Mouse (Mus musculus): Measurements from ENCODE around the gene Ndufb10.
A peak's percentile ranks its signal among the peaks of the same experiment; 100 is the strongest.
"Not testable (repeated sequence)": the region's sequence is repeated elsewhere in the genome, so short reads cannot be mapped to it uniquely, and the experiment has no call there.

The Ndufb10 gene

GRCm38 (mm10) chr17:24734513-24734912 lies 10.2 kb upstream of the Ndufb10 start:
- DNase-seq (ENCODE audit: low read depth, low spot score), result no peak

GRCm38 (mm10) chr17:24733434-24734050 lies 9.3 kb upstream of the Ndufb10 start:
- no peak for DNase-seq (ENCODE audit: low read depth, low spot score)

GRCm38 (mm10) chr17:24732233-24732935 lies 8.1 kb upstream of the Ndufb10 start:
- no peak for DNase-seq (ENCODE audit: low read depth, low spot score)

- DNase-seq (ENCODE audit: low read depth, low spot score), result no peak
Measured at GRCm38 (mm10) chr17:24730787-24731186, 6.5 kb upstream of the Ndufb10 start.

GRCm38 (mm10) chr17:24729067-24729466 lies 4.8 kb upstream of the Ndufb10 start:
- no peak for DNase-seq (ENCODE audit: low read depth, low spot score)

- no peak for DNase-seq (ENCODE audit: low read depth, low spot score)
Measured at GRCm38 (mm10) chr17:24728184-24728583, 3.9 kb upstream of the Ndufb10 start.

- no peak for DNase-seq (ENCODE audit: low read depth, low spot score)
Measured at GRCm38 (mm10) chr17:24727618-24728017, 3.3 kb upstream of the Ndufb10 start, which contains the start of gene Rpl3l. Gene Rpl3l, plus strand, starts transcription at chr17:24727820.

GRCm38 (mm10) chr17:24725637-24726390 lies 1.5 kb upstream of the Ndufb10 start:
- DNase-seq (ENCODE audit: low read depth, low spot score), result no peak

GRCm38 (mm10) chr17:24723881-24724180 lies 447 bp downstream of the Ndufb10 start:
- no peak for DNase-seq (ENCODE audit: low read depth, low spot score)

GRCm38 (mm10) chr17:24723122-24723880 lies 977 bp downstream of the Ndufb10 start:
- no peak for DNase-seq (ENCODE audit: low read depth, low spot score)

GRCm38 (mm10) chr17:24722220-24722924 lies 1.9 kb downstream of the Ndufb10 start:
- DNase-seq (ENCODE audit: low read depth, low spot score), result no peak

- not testable (repeated sequence) for DNase-seq (ENCODE audit: low read depth, low spot score)
Measured at GRCm38 (mm10) chr17:24721383-24721955, 2.8 kb downstream of the Ndufb10 start.

GRCm38 (mm10) chr17:24720616-24721015 lies 3.7 kb downstream of the Ndufb10 start:
- not testable (repeated sequence) for DNase-seq (ENCODE audit: low read depth, low spot score)

GRCm38 (mm10) chr17:24719494-24720222 lies 4.6 kb downstream of the Ndufb10 start:
- peak; percentile 99 for DNase-seq (ENCODE audit: low read depth, low spot score)

GRCm38 (mm10) chr17:24718938-24719337 lies 5.3 kb downstream of the Ndufb10 start:
- DNase-seq (ENCODE audit: low read depth, low spot score), result not testable (repeated sequence)

- DNase-seq (ENCODE audit: low read depth, low spot score), result no peak
Measured at GRCm38 (mm10) chr17:24717943-24718342, 6.3 kb downstream of the Ndufb10 start, which contains the start of the genes Rnf151 and Rps2. Gene Rnf151, minus strand, starts transcription at chr17:24718063. Gene Rps2, plus strand, starts transcription at chr17:24718116.

- no peak for DNase-seq (ENCODE audit: low read depth, low spot score)
Measured at GRCm38 (mm10) chr17:24716166-24716682, 8.1 kb downstream of the Ndufb10 start.

GRCm38 (mm10) chr17:24715556-24715955 lies 8.7 kb downstream of the Ndufb10 start:
- no peak for DNase-seq (ENCODE audit: low read depth, low spot score)

- DNase-seq (ENCODE audit: low read depth, low spot score), result no peak
Measured at GRCm38 (mm10) chr17:24708646-24709045, 15.6 kb downstream of the Ndufb10 start.
